Mouse (Mus musculus): ENCODE results near the gene Cd40. TPM values are rescaled to one million over a fixed set of nuclear protein-coding genes. Genes with fewer than 3 reads are reported as not detected.

Cd40 gene
- polyA plus RNA-seq, 1 experiment from 2014 or later, result 7.3 TPM

DNA sequence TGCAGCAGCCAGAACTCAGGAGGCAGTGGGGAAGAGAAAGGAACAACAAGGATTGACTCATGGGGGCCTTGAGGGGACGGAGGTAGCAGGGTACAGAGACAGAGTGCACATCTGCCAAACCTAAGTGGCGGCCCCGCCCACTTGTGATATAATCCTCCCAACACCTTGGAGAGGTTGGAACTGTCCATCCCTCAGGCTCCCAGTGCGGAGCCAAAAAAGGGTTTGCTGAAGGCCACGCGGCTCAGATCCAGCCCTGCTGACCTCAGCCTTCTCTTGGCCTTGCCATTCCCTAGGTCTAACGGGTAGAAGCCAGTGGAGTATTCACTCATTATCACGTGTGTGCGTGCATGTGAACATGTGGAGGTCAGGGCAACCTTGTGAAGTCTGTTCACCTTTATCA is 25.2 kb downstream of the Cd40 start:
- no peak overlapping the region for H3K9ac ChIP-seq (replicated peaks; ENCODE audit: low read length)
- no peaks in the 10 kb centered on the region for H3K36me3 ChIP-seq (ENCODE audit: control insufficient read depth, insufficient read depth, low read length)
- H3K4me1 ChIP-seq (ENCODE audit: control insufficient read depth, insufficient read depth, low read length), result peaks cover 37% of the 10 kb centered on the region
- no peak overlapping the region for H3K4me2 ChIP-seq (ENCODE audit: low read length)
- H3K9me3 ChIP-seq (ENCODE audit: control insufficient read depth, low read length), result no peaks in the 10 kb centered on the region
- H3K4me3 ChIP-seq (replicated peaks; ENCODE audit: low read depth, low read length), result no peak overlapping the region
- WGBS, result 43% methylated on average over 9 of the region's 9 CpGs
- DNase-seq, result no peak
- ATAC-seq (ENCODE audit: low FRiP score, low TSS enrichment), result no peak
- H3K27ac ChIP-seq (replicated peaks; ENCODE audit: low read depth, low read length), result no peak overlapping the region
- H3K27me3 ChIP-seq (ENCODE audit: control insufficient read depth, insufficient read depth, low read length), result no peaks in the 10 kb centered on the region

GRCm38 (mm10) chr2:165081257-165081656 is 25.8 kb downstream of the Cd40 start:
- Histone ChIP-seq H3K27me3 (ENCODE audit: control insufficient read depth, insufficient read depth, low read length) (no peaks in the 10 kb centered on the region), H3K9me3 (ENCODE audit: control insufficient read depth, low read length) (no peaks in the 10 kb centered on the region), H3K4me2 (ENCODE audit: low read length) (no peak overlapping the region), H3K27ac (replicated peaks; ENCODE audit: low read depth, low read length) (no peak overlapping the region), H3K4me3 (replicated peaks; ENCODE audit: low read depth, low read length) (no peak overlapping the region), H3K36me3 (ENCODE audit: control insufficient read depth, insufficient read depth, low read length) (no peaks in the 10 kb centered on the region), H3K9ac (replicated peaks; ENCODE audit: low read length) (no peak overlapping the region), H3K4me1 (ENCODE audit: control insufficient read depth, insufficient read depth, low read length) (peaks cover 37% of the 10 kb centered on the region)
- DNase-seq (no peak), ATAC-seq (ENCODE audit: low FRiP score, low TSS enrichment) (no peak)
- 15% methylated on average over 7 of the region's 7 CpGs for WGBS

GRCm38 (mm10) chr2:165086634-165087033 is 31.2 kb downstream of the Cd40 start:
- Histone ChIP-seq H3K4me3 (replicated peaks; ENCODE audit: low read depth, low read length) (no peak overlapping the region), H3K36me3 (ENCODE audit: control insufficient read depth, insufficient read depth, low read length) (no peaks in the 10 kb centered on the region), H3K27ac (replicated peaks; ENCODE audit: low read depth, low read length) (peak overlapping the region; percentile 49; the same call in 1 of the 2 replicates), H3K4me2 (ENCODE audit: low read length) (no peak overlapping the region), H3K9me3 (ENCODE audit: control insufficient read depth, low read length) (no peaks in the 10 kb centered on the region), H3K9ac (replicated peaks; ENCODE audit: low read length) (no peak overlapping the region), H3K4me1 (ENCODE audit: control insufficient read depth, insufficient read depth, low read length) (peaks cover 8% of the 10 kb centered on the region; the same call in 1 of the 2 replicates), H3K27me3 (ENCODE audit: control insufficient read depth, insufficient read depth, low read length) (no peaks in the 10 kb centered on the region)
- 79% methylated on average over 4 of the region's 4 CpGs for WGBS
- DNase-seq (no peak), ATAC-seq (ENCODE audit: low FRiP score, low TSS enrichment) (no peak)

DNA sequence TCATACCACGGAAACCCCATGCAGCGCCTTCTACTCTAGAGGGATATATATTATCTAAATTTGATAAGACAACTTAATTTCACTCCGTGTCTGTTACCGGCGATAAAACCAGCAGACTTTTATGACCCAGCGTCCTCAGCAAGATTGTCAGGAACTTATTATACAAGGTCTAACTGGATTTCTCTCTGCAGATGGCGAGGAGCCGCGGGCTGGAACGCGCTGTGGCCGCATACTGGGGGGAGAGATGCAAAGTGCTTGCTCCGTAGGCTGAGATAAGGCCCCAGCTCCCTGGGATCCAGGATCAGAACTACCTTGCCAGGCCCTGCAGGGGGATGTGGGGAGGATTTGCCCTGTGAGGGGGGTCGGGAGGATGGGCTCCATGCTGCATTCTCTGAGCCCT is 34.0 kb downstream of the Cd40 start:
- DNase-seq, result peak; percentile 68
- peak overlapping the region; percentile 41 for H3K27ac ChIP-seq (replicated peaks; ENCODE audit: low read depth, low read length)
- H3K9ac ChIP-seq (replicated peaks; ENCODE audit: low read length), result no peak overlapping the region
- H3K4me2 ChIP-seq (ENCODE audit: low read length), result no peak overlapping the region
- no peaks in the 10 kb centered on the region for H3K27me3 ChIP-seq (ENCODE audit: control insufficient read depth, insufficient read depth, low read length)
- H3K4me3 ChIP-seq (replicated peaks; ENCODE audit: low read depth, low read length), result no peak overlapping the region
- H3K9me3 ChIP-seq (ENCODE audit: control insufficient read depth, low read length), result no peaks in the 10 kb centered on the region
- no peak; the same call in 1 of the 2 replicates for ATAC-seq (ENCODE audit: low FRiP score, low TSS enrichment)
- peaks cover 8% of the 10 kb centered on the region; the same call in 1 of the 2 replicates for H3K4me1 ChIP-seq (ENCODE audit: control insufficient read depth, insufficient read depth, low read length)
- 40% methylated on average over 14 of the region's 14 CpGs for WGBS
- H3K36me3 ChIP-seq (ENCODE audit: control insufficient read depth, insufficient read depth, low read length), result no peaks in the 10 kb centered on the region

GRCm38 (mm10) chr2:165090650-165091049 is 35.2 kb downstream of the Cd40 start, which contains the start of gene 1700025C18Rik:
Gene 1700025C18Rik, minus strand, starts transcription at chr2:165090750.
- 76% methylated on average over 2 of the region's 2 CpGs for WGBS
- H3K27ac ChIP-seq (replicated peaks; ENCODE audit: low read depth, low read length), result peak within 1 kb of the TSS; percentile 41
- no peaks in the 10 kb centered on the region for H3K36me3 ChIP-seq (ENCODE audit: control insufficient read depth, insufficient read depth, low read length)
- H3K27me3 ChIP-seq (ENCODE audit: control insufficient read depth, insufficient read depth, low read length), result no peaks in the 10 kb centered on the region
- peaks cover 8% of the 10 kb centered on the region; the same call in 1 of the 2 replicates for H3K4me1 ChIP-seq (ENCODE audit: control insufficient read depth, insufficient read depth, low read length)
- no peak for DNase-seq
- no peaks in the 10 kb centered on the region for H3K9me3 ChIP-seq (ENCODE audit: control insufficient read depth, low read length)
- no peak for ATAC-seq (ENCODE audit: low FRiP score, low TSS enrichment)
- no peak within 1 kb of the TSS for H3K9ac ChIP-seq (replicated peaks; ENCODE audit: low read length)
- H3K4me2 ChIP-seq (ENCODE audit: low read length), result no peak within 1 kb of the TSS
- no peak within 1 kb of the TSS for H3K4me3 ChIP-seq (replicated peaks; ENCODE audit: low read depth, low read length)

DNA sequence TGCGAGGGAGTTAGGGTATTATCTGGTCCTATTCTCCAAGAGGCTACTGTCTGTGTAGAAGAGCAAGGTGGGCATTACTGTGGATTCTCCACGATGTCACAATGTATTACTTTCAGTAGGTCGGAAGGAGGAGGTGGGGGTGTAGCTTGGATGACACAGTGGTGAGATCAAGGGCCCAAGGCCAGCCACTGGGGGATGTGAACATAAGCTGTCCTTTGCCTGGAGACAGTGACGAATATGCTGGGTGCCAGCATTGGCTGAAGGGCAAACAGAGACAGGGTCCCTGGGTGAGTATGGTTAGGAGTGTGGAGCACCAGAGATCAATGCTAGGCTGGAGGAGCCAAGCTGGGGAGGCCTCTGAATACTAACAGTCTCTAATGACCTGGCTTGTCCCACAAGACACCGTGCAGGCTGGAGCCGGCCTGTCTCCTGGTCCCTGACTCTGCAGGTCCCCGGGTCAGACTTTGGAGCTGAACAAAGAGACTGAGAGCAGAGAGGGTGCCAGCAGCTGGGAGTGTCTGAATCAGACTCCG is 36.1 kb downstream of the Cd40 start:
- Histone ChIP-seq H3K9me3 (ENCODE audit: control insufficient read depth, low read length) (no peaks in the 10 kb centered on the region), H3K36me3 (ENCODE audit: control insufficient read depth, insufficient read depth, low read length) (no peaks in the 10 kb centered on the region), H3K4me3 (replicated peaks; ENCODE audit: low read depth, low read length) (no peak overlapping the region), H3K9ac (replicated peaks; ENCODE audit: low read length) (no peak overlapping the region), H3K27me3 (ENCODE audit: control insufficient read depth, insufficient read depth, low read length) (no peaks in the 10 kb centered on the region), H3K4me1 (ENCODE audit: control insufficient read depth, insufficient read depth, low read length) (peaks cover 11% of the 10 kb centered on the region), H3K27ac (replicated peaks; ENCODE audit: low read depth, low read length) (no peak overlapping the region), H3K4me2 (ENCODE audit: low read length) (no peak overlapping the region)
- DNase-seq (no peak), ATAC-seq (ENCODE audit: low FRiP score, low TSS enrichment) (no peak)
- 64% methylated on average over 8 of the region's 8 CpGs for WGBS

- H3K27me3 ChIP-seq (ENCODE audit: control insufficient read depth, insufficient read depth, low read length), result no peaks in the 10 kb centered on the region
- H3K4me2 ChIP-seq (ENCODE audit: low read length), result no peak overlapping the region
- H3K36me3 ChIP-seq (ENCODE audit: control insufficient read depth, insufficient read depth, low read length), result no peaks in the 10 kb centered on the region
- no peak overlapping the region; the same call in 1 of the 2 replicates for H3K27ac ChIP-seq (replicated peaks; ENCODE audit: low read depth, low read length)
- H3K9me3 ChIP-seq (ENCODE audit: control insufficient read depth, low read length), result no peaks in the 10 kb centered on the region
- peaks cover 16% of the 10 kb centered on the region for H3K4me1 ChIP-seq (ENCODE audit: control insufficient read depth, insufficient read depth, low read length)
- WGBS, result 32% methylated on average over 7 of the region's 7 CpGs
- ATAC-seq (ENCODE audit: low FRiP score, low TSS enrichment), result no peak
- no peak overlapping the region for H3K9ac ChIP-seq (replicated peaks; ENCODE audit: low read length)
- no peak overlapping the region for H3K4me3 ChIP-seq (replicated peaks; ENCODE audit: low read depth, low read length)
- DNase-seq, result peak; percentile 49
Measured at GRCm38 (mm10) chr2:165092393-165092792, 37.0 kb downstream of the Cd40 start.

- no peak for ATAC-seq (ENCODE audit: low FRiP score, low TSS enrichment)
- no peaks in the 10 kb centered on the region for H3K27me3 ChIP-seq (ENCODE audit: control insufficient read depth, insufficient read depth, low read length)
- H3K4me3 ChIP-seq (replicated peaks; ENCODE audit: low read depth, low read length), result no peak overlapping the region
- H3K9ac ChIP-seq (replicated peaks; ENCODE audit: low read length), result no peak overlapping the region
- DNase-seq, result peak; percentile 72
- no peaks in the 10 kb centered on the region for H3K9me3 ChIP-seq (ENCODE audit: control insufficient read depth, low read length)
- peaks cover 20% of the 10 kb centered on the region for H3K4me1 ChIP-seq (ENCODE audit: control insufficient read depth, insufficient read depth, low read length)
- H3K36me3 ChIP-seq (ENCODE audit: control insufficient read depth, insufficient read depth, low read length), result no peaks in the 10 kb centered on the region
- peak overlapping the region; percentile 55 for H3K27ac ChIP-seq (replicated peaks; ENCODE audit: low read depth, low read length)
- no peak overlapping the region for H3K4me2 ChIP-seq (ENCODE audit: low read length)
- WGBS, result 16% methylated on average over 10 of the region's 10 CpGs
Measured at GRCm38 (mm10) chr2:165096367-165096766, 40.9 kb downstream of the Cd40 start.

DNA sequence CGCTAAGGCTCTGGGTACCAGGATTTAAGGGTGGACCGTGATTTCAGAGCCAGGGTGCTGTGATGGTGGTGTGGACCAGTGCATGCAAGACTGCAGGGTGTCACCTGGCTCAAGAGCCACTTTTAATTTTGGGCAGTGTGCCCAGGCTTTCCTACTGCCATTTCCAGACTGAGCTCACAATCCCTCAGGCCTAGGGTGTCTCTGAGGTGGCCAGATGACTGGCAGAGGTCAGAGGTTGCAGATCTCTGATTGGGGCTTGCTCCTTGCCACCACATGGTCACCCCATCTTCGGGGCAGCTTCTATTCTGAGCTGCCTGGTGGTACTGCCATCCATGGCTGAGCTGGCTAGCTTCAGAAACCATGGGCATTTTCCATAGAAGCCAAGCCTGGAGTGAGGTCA is 43.4 kb downstream of the Cd40 start:
- WGBS, result 83% methylated on average over 3 of the region's 3 CpGs
- Histone ChIP-seq H3K27ac (replicated peaks; ENCODE audit: low read depth, low read length) (no peak overlapping the region), H3K9ac (replicated peaks; ENCODE audit: low read length) (no peak overlapping the region), H3K27me3 (ENCODE audit: control insufficient read depth, insufficient read depth, low read length) (no peaks in the 10 kb centered on the region), H3K4me3 (replicated peaks; ENCODE audit: low read depth, low read length) (no peak overlapping the region), H3K36me3 (ENCODE audit: control insufficient read depth, insufficient read depth, low read length) (no peaks in the 10 kb centered on the region), H3K4me1 (ENCODE audit: control insufficient read depth, insufficient read depth, low read length) (peaks cover 20% of the 10 kb centered on the region), H3K4me2 (ENCODE audit: low read length) (no peak overlapping the region), H3K9me3 (ENCODE audit: control insufficient read depth, low read length) (no peaks in the 10 kb centered on the region)
- no peak for ATAC-seq (ENCODE audit: low FRiP score, low TSS enrichment)
- DNase-seq, result no peak
